Mouse (Mus musculus) liver, embryonic 14.5 days (tissue): ENCODE results near the gene 2010003K11Rik.

Experiments
- CTCF ChIP-seq: IDR thresholded peaks from 2 replicates; pipeline ENCODE4 v1.5.1; 2016; ENCODE audit warnings: antibody characterized with exemption, low read depth, control low read depth
- EP300 ChIP-seq: IDR thresholded peaks from 2 replicates; pipeline ENCODE4 v1.6.1; 2016; ENCODE audit warnings: antibody characterized with exemption, low read depth

DNA sequence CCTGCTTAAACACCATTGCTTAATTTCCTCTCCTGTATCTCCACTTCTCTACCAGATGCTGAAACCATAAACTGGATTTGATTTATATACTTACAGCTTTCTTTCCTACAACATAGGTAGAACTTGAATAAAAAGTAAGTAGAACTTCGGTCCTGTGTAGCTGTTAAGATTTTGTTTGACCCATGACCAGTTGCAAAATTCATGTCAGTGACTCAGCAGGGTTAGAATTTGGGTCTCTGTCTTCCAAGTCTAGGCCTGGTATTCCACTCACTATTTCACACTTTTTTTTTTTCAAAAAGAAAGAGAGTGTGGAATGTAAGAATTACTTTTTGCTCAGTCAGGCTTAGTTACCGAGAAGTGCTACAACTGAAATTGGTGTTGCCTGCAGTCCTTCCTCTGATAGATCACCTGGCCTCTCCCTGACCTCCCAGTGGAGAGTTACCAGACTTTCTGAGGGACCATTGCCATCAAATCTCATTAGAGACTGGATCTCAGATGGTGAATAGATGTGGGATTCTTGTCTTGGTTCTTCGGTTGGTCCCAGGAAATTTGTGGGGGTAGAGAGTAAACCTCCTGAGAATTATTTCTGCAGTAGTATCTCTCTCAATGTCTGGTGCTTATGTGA is 23.2 kb upstream of the 2010003K11Rik start:
- TF ChIP-seq EP300 (no peak), CTCF (no peak)
